Mouse (Mus musculus) thymus, adult 18-20 months (tissue): ENCODE data around the gene Zfp266.

ENCODE experiments used
- DNase-seq, 2 experiments: peaks; one replicate each; pipeline ENCODE4 v3.0.0; 2022; ENCODE audit warnings: mixed read lengths in 2 of 2

The Zfp266 gene

GRCm38 (mm10) chr9:20491858-20492526, 29.2 kb downstream of the Zfp266 start:
- no peak for DNase-seq

GRCm38 (mm10) chr9:20489536-20489935, 31.7 kb downstream of the Zfp266 start:
- no peak for DNase-seq

- no peak for DNase-seq
Observed at GRCm38 (mm10) chr9:20479396-20479795, 41.8 kb downstream of the Zfp266 start.

GRCm38 (mm10) chr9:20476632-20477031, 44.6 kb downstream of the Zfp266 start:
- DNase-seq = no peak

GRCm38 (mm10) chr9:20466761-20467442, 54.3 kb downstream of the Zfp266 start:
- DNase-seq = peak; percentile 1 to 9

GRCm38 (mm10) chr9:20459377-20460317, 61.6 kb downstream of the Zfp266 start, which contains the start of gene Zfp26:
Zfp26 (minus strand) TSS chr9:20460162.
- DNase-seq = peak; percentile 63 to 69

- no peak for DNase-seq
Observed at GRCm38 (mm10) chr9:20453647-20454046, 67.6 kb downstream of the Zfp266 start.

- DNase-seq = no peak
Observed at GRCm38 (mm10) chr9:20451493-20451892, 69.7 kb downstream of the Zfp266 start.
